Mouse (Mus musculus) hindbrain, embryonic 13.5 days (tissue): ENCODE measurements around the gene Trhr2. TPM values are rescaled to one million over a fixed set of nuclear protein-coding genes. Genes with fewer than 3 reads are reported as not detected.

Source experiments
- ATAC-seq: fragments of 200-750 bp; cut with Nextera tagmentation; 2 replicates; pipeline ENCODE4 v1.8.0; 2017; ENCODE audit warnings: moderate TSS enrichment; ENCODE audit not compliant: low FRiP score
- H3K27ac ChIP-seq: fragments of 300-500 bp; sonication (generic); 2 replicates; pipeline ENCODE4 v1.5.1; 2015; ENCODE audit warnings: inconsistent platforms, mild to moderate bottlenecking, moderate library complexity
- H3K27me3 ChIP-seq: fragments of 300-500 bp; sonication (generic); 2 replicates; pipeline ENCODE4 v1.6.1; 2015; ENCODE audit warnings: mild to moderate bottlenecking, inconsistent platforms
- H3K36me3 ChIP-seq: fragments of 300-500 bp; sonication (generic); 2 replicates; pipeline ENCODE4 v1.6.1; 2015; ENCODE audit warnings: mild to moderate bottlenecking, inconsistent platforms
- H3K4me1 ChIP-seq: fragments of 300-500 bp; sonication (generic); replicated peaks from 2 replicates; pipeline ENCODE4 v1.6.1; 2015; ENCODE audit warnings: inconsistent platforms
- H3K4me2 ChIP-seq: fragments of 300-500 bp; sonication (generic); 2 replicates; pipeline ENCODE4 v1.6.1; 2015; ENCODE audit warnings: inconsistent platforms, mild to moderate bottlenecking, moderate library complexity
- H3K4me3 ChIP-seq: fragments of 300-500 bp; sonication (generic); 2 replicates; pipeline ENCODE4 v1.5.1; 2015; ENCODE audit warnings: mild to moderate bottlenecking, inconsistent platforms
- H3K9ac ChIP-seq: fragments of 300-500 bp; sonication (generic); 2 replicates; pipeline ENCODE4 v1.6.1; 2015; ENCODE audit warnings: mild to moderate bottlenecking, inconsistent platforms
- H3K9me3 ChIP-seq: fragments of 300-500 bp; sonication (generic); 2 replicates; pipeline ENCODE4 v1.6.1; 2016; ENCODE audit warnings: inconsistent platforms
- WGBS: fragments of 180-500 bp; shearing (Covaris S2); methylation state at CpG from one replicate; pipeline ENCODE4 v1.1.7; 2015; 5-methylcytosine and 5-hydroxymethylcytosine counted together
- polyA plus RNA-seq: library from polyadenylated mRNA; unstranded; fragments of >200 nt; fragmentation: Nextera tagmentation; extraction: Ambion mirVana; gene quantifications from 2 replicates; pipeline ENCODE4 v1.2.1, GENCODE M21; 2015

Trhr2 gene
- polyA plus RNA-seq: not detected in 2 replicates

- Histone ChIP-seq H3K9me3 (no peaks in the 10 kb centered on the region), H3K9ac (no peak within 1 kb of the TSS), H3K27ac (no peak within 1 kb of the TSS), H3K27me3 (peaks cover 53% of the 10 kb centered on the region), H3K36me3 (no peaks in the 10 kb centered on the region), H3K4me2 (no peak within 1 kb of the TSS), H3K4me1 (0 out of 2 replicates have a peak, but pooled peaks cover 7% of the 10 kb centered on the region), H3K4me3 (no peak within 1 kb of the TSS)
- 79% methylated on average over 7 of the region's 7 CpGs for WGBS
- ATAC-seq: no peak
These were observed at the start of gene Trhr2 for GRCm38 (mm10) chr8:122360696-122361416. Gene Trhr2 (minus strand): TSS chr8:122360746.

- WGBS: 94% methylated on average over 7 of the region's 7 CpGs
- no peak for ATAC-seq
These were observed 47.1 kb upstream of the Trhr2 start for GRCm38 (mm10) chr8:122407678-122408077.

GRCm38 (mm10) chr8:122405146-122405805 lies 44.7 kb upstream of the Trhr2 start:
- Histone ChIP-seq H3K4me1 (no peaks in the 10 kb centered on the region), H3K9me3 (no peaks in the 10 kb centered on the region), H3K27me3 (no peaks in the 10 kb centered on the region), H3K36me3 (peaks cover 99% of the 10 kb centered on the region), H3K9ac (no peak overlapping the region), H3K4me3 (no peak overlapping the region), H3K4me2 (no peak overlapping the region), H3K27ac (no peak overlapping the region)
- WGBS: 95% methylated on average over 9 of the region's 9 CpGs
- ATAC-seq: no peak

More at GRCm38 (mm10) chr8:122407678-122408077, 47.1 kb upstream of the Trhr2 start:
- no peak overlapping the region for H3K4me3 ChIP-seq
- no peaks in the 10 kb centered on the region for H3K4me1 ChIP-seq
- no peaks in the 10 kb centered on the region for H3K9me3 ChIP-seq
- peaks cover 99% of the 10 kb centered on the region for H3K36me3 ChIP-seq
- H3K27me3 ChIP-seq: no peaks in the 10 kb centered on the region
- no peak overlapping the region for H3K4me2 ChIP-seq
- H3K9ac ChIP-seq: no peak overlapping the region
- no peak overlapping the region for H3K27ac ChIP-seq

- H3K27ac ChIP-seq: no peak overlapping the region
- ATAC-seq: no peak
- peaks cover 91% of the 10 kb centered on the region for H3K36me3 ChIP-seq
- no peaks in the 10 kb centered on the region for H3K4me1 ChIP-seq
- H3K9me3 ChIP-seq: no peaks in the 10 kb centered on the region
- H3K4me2 ChIP-seq: no peak overlapping the region
- no peak overlapping the region for H3K4me3 ChIP-seq
- no peaks in the 10 kb centered on the region for H3K27me3 ChIP-seq
- H3K9ac ChIP-seq: no peak overlapping the region
- 94% methylated on average over 9 of the region's 9 CpGs for WGBS
These were observed 37.6 kb upstream of the Trhr2 start for GRCm38 (mm10) chr8:122398186-122398585.

- no peaks in the 10 kb centered on the region for H3K9me3 ChIP-seq
- H3K4me1 ChIP-seq: no peaks in the 10 kb centered on the region
- H3K36me3 ChIP-seq: peaks cover 86% of the 10 kb centered on the region
- no peak for ATAC-seq
- H3K27me3 ChIP-seq: no peaks in the 10 kb centered on the region
- no peak overlapping the region for H3K4me3 ChIP-seq
- no peak overlapping the region for H3K9ac ChIP-seq
- 80% methylated on average over 6 of the region's 6 CpGs for WGBS
- no peak overlapping the region for H3K27ac ChIP-seq
- H3K4me2 ChIP-seq: no peak overlapping the region
These were observed 34.7 kb upstream of the Trhr2 start for GRCm38 (mm10) chr8:122395291-122395690.

- Histone ChIP-seq H3K27ac (no peak overlapping the region), H3K36me3 (peaks cover 83% of the 10 kb centered on the region), H3K4me3 (no peak overlapping the region), H3K4me1 (no peaks in the 10 kb centered on the region), H3K4me2 (no peak overlapping the region), H3K27me3 (no peaks in the 10 kb centered on the region), H3K9ac (no peak overlapping the region), H3K9me3 (no peaks in the 10 kb centered on the region)
- ATAC-seq: no peak
These were observed 33.2 kb upstream of the Trhr2 start for GRCm38 (mm10) chr8:122393717-122394116.

- Histone ChIP-seq H3K36me3 (peaks cover 90% of the 10 kb centered on the region), H3K27me3 (no peaks in the 10 kb centered on the region), H3K27ac (no peak overlapping the region), H3K4me1 (no peaks in the 10 kb centered on the region), H3K4me3 (no peak overlapping the region), H3K4me2 (no peak overlapping the region), H3K9me3 (no peaks in the 10 kb centered on the region), H3K9ac (no peak overlapping the region)
- ATAC-seq: no peak
- WGBS: 90% methylated on average over 3 of the region's 3 CpGs
These were observed 30.2 kb upstream of the Trhr2 start for GRCm38 (mm10) chr8:122390758-122391157.

GRCm38 (mm10) chr8:122389357-122389756 lies 28.8 kb upstream of the Trhr2 start:
- Histone ChIP-seq H3K9ac (no peak overlapping the region), H3K36me3 (peaks cover 91% of the 10 kb centered on the region), H3K4me3 (no peak overlapping the region), H3K27me3 (no peaks in the 10 kb centered on the region), H3K4me2 (no peak overlapping the region), H3K27ac (no peak overlapping the region), H3K9me3 (no peaks in the 10 kb centered on the region), H3K4me1 (no peaks in the 10 kb centered on the region)
- WGBS: 89% methylated on average over 3 of the region's 3 CpGs
- no peak for ATAC-seq

- Histone ChIP-seq H3K4me1 (peaks cover 18% of the 10 kb centered on the region), H3K36me3 (peaks cover 68% of the 10 kb centered on the region), H3K9me3 (no peaks in the 10 kb centered on the region), H3K9ac (no peak overlapping the region), H3K4me2 (no peak overlapping the region), H3K27me3 (no peaks in the 10 kb centered on the region), H3K4me3 (no peak overlapping the region), H3K27ac (no peak overlapping the region)
- WGBS: 84% methylated on average over 4 of the region's 4 CpGs
- ATAC-seq: no peak
These were observed 22.5 kb upstream of the Trhr2 start for GRCm38 (mm10) chr8:122383039-122383438.

- Histone ChIP-seq H3K36me3 (peaks cover 15% of the 10 kb centered on the region), H3K4me3 (peak within 1 kb of the TSS; percentile 94), H3K27ac (peak within 1 kb of the TSS; percentile 96), H3K4me2 (peak within 1 kb of the TSS; percentile 79), H3K9me3 (no peaks in the 10 kb centered on the region), H3K27me3 (no peaks in the 10 kb centered on the region), H3K9ac (peak within 1 kb of the TSS; percentile 92), H3K4me1 (peaks cover 38% of the 10 kb centered on the region)
- under 1% methylated on average over 73 of the region's 107 CpGs for WGBS
- ATAC-seq: peak; percentile 92
These were observed 16.1 kb upstream of the Trhr2 start, which contains the start of gene Zc3h18 for GRCm38 (mm10) chr8:122376365-122377231. Gene Zc3h18 (plus strand): TSS chr8:122376609.

GRCm38 (mm10) chr8:122375751-122376364 lies 15.3 kb upstream of the Trhr2 start:
- Histone ChIP-seq H3K27ac (peak overlapping the region; percentile 96), H3K4me2 (peak overlapping the region; percentile 60), H3K4me3 (peak overlapping the region; percentile 94), H3K36me3 (peaks cover 12% of the 10 kb centered on the region), H3K9ac (peak overlapping the region; percentile 67), H3K27me3 (0 out of 2 replicates have a peak, but pooled peaks cover 3% of the 10 kb centered on the region), H3K4me1 (peaks cover 36% of the 10 kb centered on the region), H3K9me3 (no peaks in the 10 kb centered on the region)
- 24% methylated on average over 13 of the region's 13 CpGs for WGBS
- ATAC-seq: peak; percentile 38
